Mouse (Mus musculus) B cell, adult 62 days (primary cell): ENCODE measurements around the gene Olfr685. TPM values are rescaled to one million over a fixed set of nuclear protein-coding genes. Genes with fewer than 3 reads are reported as not detected.

Experiments used
- total RNA-seq: library from RNA; stranded (reverse); gene quantifications from 4 replicates; pipeline ENCODE4 v1.2.4, GENCODE M21; 2023

The Olfr685 gene
- not detected in 4 replicates for total RNA-seq

GRCm38 (mm10) chr7:105185912-105186311 is at the start of gene Olfr685:
Gene Olfr685, minus strand, starts transcription at chr7:105186012.

GRCm38 (mm10) chr7:105207385-105207784 is 21.6 kb upstream of the Olfr685 start, which contains the start of gene Olfr686:
Gene Olfr686, minus strand, starts transcription at chr7:105207485.

GRCm38 (mm10) chr7:105163553-105163952 is 22.3 kb downstream of the Olfr685 start, which contains the start of gene Olfr684:
Gene Olfr684, minus strand, starts transcription at chr7:105163653.

DNA sequence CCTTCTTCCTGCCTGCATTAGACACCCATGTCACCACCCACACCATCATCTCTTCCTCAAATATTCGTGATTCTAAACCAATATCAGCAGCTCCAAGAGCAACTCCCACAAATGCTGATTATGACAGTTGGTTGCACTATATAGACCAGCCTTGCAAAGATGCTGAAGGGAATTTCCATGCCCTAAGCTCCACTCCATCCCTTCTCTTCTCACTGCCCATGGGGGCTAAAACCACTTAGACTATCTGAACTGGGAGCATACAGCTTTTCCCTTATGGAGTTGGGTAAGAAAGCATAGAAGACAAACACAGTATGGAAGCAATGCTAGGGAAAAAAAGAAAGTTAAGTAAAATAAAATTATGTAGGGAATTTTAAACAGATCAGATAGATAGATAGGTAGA is 38.9 kb downstream of the Olfr685 start, which contains the start of gene Olfr683:
Gene Olfr683 (minus strand): TSS at position 101 of the 400 bp plus-strand sequence.

Other genes with a start within 250 kb of the Olfr685 start
- not detected in 4 replicates for gene Olfr670, start 223.4 kb downstream of the Olfr685 start, total RNA-seq
- gene Olfr671, start 206.9 kb downstream of the Olfr685 start, total RNA-seq = not detected in 4 replicates
- not detected in 4 replicates for gene Olfr672, start 184.0 kb downstream of the Olfr685 start, total RNA-seq
- gene Olfr675, start 157.6 kb downstream of the Olfr685 start, total RNA-seq = not detected in 4 replicates
- not detected in 4 replicates for gene Olfr676, start 153.3 kb downstream of the Olfr685 start, total RNA-seq
- gene Olfr677, start 134.6 kb downstream of the Olfr685 start, total RNA-seq = not detected in 4 replicates
- not detected in 4 replicates for gene Olfr678, start 121.5 kb downstream of the Olfr685 start, total RNA-seq
- gene Olfr679, start 104.8 kb downstream of the Olfr685 start, total RNA-seq = not detected in 4 replicates
- gene Olfr680-ps1, start 93.2 kb downstream of the Olfr685 start, total RNA-seq = not detected in 4 replicates
- not detected in 4 replicates for gene Olfr681, start 69.2 kb downstream of the Olfr685 start, total RNA-seq
- gene Olfr683, start 39.0 kb downstream of the Olfr685 start, total RNA-seq = not detected in 4 replicates
- not detected in 4 replicates for gene Olfr684, start 22.4 kb downstream of the Olfr685 start, total RNA-seq
- not detected in 4 replicates for gene Olfr686, start 21.5 kb upstream of the Olfr685 start, total RNA-seq
- not detected in 4 replicates for gene Olfr688, start 102.1 kb upstream of the Olfr685 start, total RNA-seq
- not detected in 4 replicates for gene Olfr689, start 125.2 kb upstream of the Olfr685 start, total RNA-seq
- gene Olfr690, start 148.1 kb upstream of the Olfr685 start, total RNA-seq = not detected in 4 replicates
- gene Olfr691, start 156.3 kb upstream of the Olfr685 start, total RNA-seq = not detected in 4 replicates
- gene Olfr692, start 182.2 kb upstream of the Olfr685 start, total RNA-seq = not detected in 4 replicates
- not detected in 4 replicates for gene Gm5901, start 189.0 kb upstream of the Olfr685 start, total RNA-seq
- 41.6 to 49.6 TPM (median 42.6 TPM) in 4 replicates for gene Fam160a2, start 214.0 kb upstream of the Olfr685 start, total RNA-seq
- gene Cnga4, start 218.6 kb upstream of the Olfr685 start, total RNA-seq = not detected in 4 replicates
- not detected in 4 replicates for gene Cckbr, start 239.7 kb upstream of the Olfr685 start, total RNA-seq